Mouse (Mus musculus): ENCODE data around the gene Mbd6. TPM values are rescaled to one million over a fixed set of nuclear protein-coding genes. Genes with fewer than 3 reads are reported as not detected.
"Not testable (repeated sequence)": the region's sequence is repeated elsewhere in the genome, so short reads cannot be mapped to it uniquely, and the experiment has no call there.

Mbd6 gene
- total RNA-seq, 2 experiments from 2014 or later = 5.6 to 40.4 TPM

- not testable (repeated sequence) for ATAC-seq (ENCODE audit: poor library complexity, severe bottlenecking)
Observed at GRCm38 (mm10) chr10:127314950-127315349, 26.1 kb upstream of the Mbd6 start.

GRCm38 (mm10) chr10:127313516-127313915, 24.7 kb upstream of the Mbd6 start:
- ATAC-seq (ENCODE audit: poor library complexity, severe bottlenecking) = not testable (repeated sequence)

- peak; percentile 23 for ATAC-seq (ENCODE audit: poor library complexity, severe bottlenecking)
Observed at GRCm38 (mm10) chr10:127312858-127313257, 24.0 kb upstream of the Mbd6 start.

GRCm38 (mm10) chr10:127312356-127312676, 23.5 kb upstream of the Mbd6 start:
- ATAC-seq (ENCODE audit: poor library complexity, severe bottlenecking) = peak; percentile 77

- ATAC-seq (ENCODE audit: poor library complexity, severe bottlenecking) = peak; percentile 89
Observed at GRCm38 (mm10) chr10:127311476-127312355, 22.9 kb upstream of the Mbd6 start, which contains the start of gene Mars. TSS of gene Mars (minus strand) at chr10:127311786.

- ATAC-seq (ENCODE audit: poor library complexity, severe bottlenecking) = peak; percentile 16
Observed at GRCm38 (mm10) chr10:127310523-127311475, 22.0 kb upstream of the Mbd6 start.

- not testable (repeated sequence) for ATAC-seq (ENCODE audit: poor library complexity, severe bottlenecking)
Observed at GRCm38 (mm10) chr10:127309167-127309566, 20.3 kb upstream of the Mbd6 start.

GRCm38 (mm10) chr10:127303136-127303535, 14.3 kb upstream of the Mbd6 start:
- ATAC-seq (ENCODE audit: poor library complexity, severe bottlenecking) = no peak

GRCm38 (mm10) chr10:127300361-127300760, 11.5 kb upstream of the Mbd6 start:
- ATAC-seq (ENCODE audit: poor library complexity, severe bottlenecking) = no peak

GRCm38 (mm10) chr10:127297015-127297871, 8.4 kb upstream of the Mbd6 start:
- ATAC-seq (ENCODE audit: poor library complexity, severe bottlenecking) = no peak

- ATAC-seq (ENCODE audit: poor library complexity, severe bottlenecking) = no peak
Observed at GRCm38 (mm10) chr10:127295986-127296794, 7.4 kb upstream of the Mbd6 start.

- ATAC-seq (ENCODE audit: poor library complexity, severe bottlenecking) = no peak
Observed at GRCm38 (mm10) chr10:127294895-127295510, 6.2 kb upstream of the Mbd6 start.

GRCm38 (mm10) chr10:127293590-127294113, 4.8 kb upstream of the Mbd6 start:
- ATAC-seq (ENCODE audit: poor library complexity, severe bottlenecking) = no peak

- ATAC-seq (ENCODE audit: poor library complexity, severe bottlenecking) = no peak
Observed at GRCm38 (mm10) chr10:127292987-127293538, 4.2 kb upstream of the Mbd6 start.

GRCm38 (mm10) chr10:127291881-127292638, 3.2 kb upstream of the Mbd6 start:
- no peak for ATAC-seq (ENCODE audit: poor library complexity, severe bottlenecking)

GRCm38 (mm10) chr10:127290930-127291880, 2.4 kb upstream of the Mbd6 start:
- peak; percentile 16 for ATAC-seq (ENCODE audit: poor library complexity, severe bottlenecking)
